Mouse (Mus musculus): Measurements from ENCODE around the gene Olfr1444.

DNA sequence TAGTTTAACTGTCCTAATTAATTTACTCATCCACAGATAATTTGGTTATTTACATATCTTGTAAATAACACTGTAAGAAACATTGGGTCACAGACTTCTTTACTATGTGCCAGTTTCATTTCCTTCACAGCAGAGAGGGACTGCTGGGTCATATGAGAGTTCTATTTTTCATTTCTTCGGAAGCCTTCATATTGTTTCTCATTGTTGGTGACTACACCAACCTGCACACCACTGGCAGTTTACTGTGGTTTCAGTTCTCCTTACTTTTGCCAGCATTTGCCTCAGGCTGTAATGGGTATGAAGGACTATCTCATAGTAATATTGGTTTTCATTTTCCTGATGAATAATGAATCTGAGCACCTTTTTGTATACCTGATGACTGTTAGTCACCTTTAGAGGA lies 38.6 kb upstream of the Olfr1444 start:
- TF ChIP-seq CTCF (IDR thresholded peaks at IDR 0.05; ENCODE audit: low read depth) (no peak), EP300 (IDR thresholded peaks at IDR 0.05; ENCODE audit: low read depth) (no peak)
